Comparison of ENCODE assay signal across 17 mouse cellular contexts in genomic region chr11:82734227-82734626, GRCm38 (mm10). TPM values are rescaled to one million over a fixed set of nuclear protein-coding genes. Genes with fewer than 3 reads are reported as not detected.
A peak's percentile ranks its signal among the peaks of the same experiment; 100 is the strongest.
DNase-seq lines count a peak whose midpoint lies in the region; ATAC-seq and TF ChIP-seq lines count a peak whose summit lies in the region.
"Had no signal": no experiment of that assay in that cellular context is flagged by ENCODE, and none has a peak within 500 bp of the region (broad histone marks: within the 10 kb centered on the region; RNA-seq: fewer than 3 reads in every experiment).

No protein-coding gene starts in this region.

- no peaks in the 10 kb centered on the region for H3K4me1 ChIP-seq in heart, adult 2 months (ENCODE audit: control insufficient read depth, insufficient read depth, low read length)
- no peaks in the 10 kb centered on the region for H3K4me1 ChIP-seq in liver, postnatal 0 days (ENCODE audit: insufficient read depth)
- no peaks in the 10 kb centered on the region for H3K4me1 ChIP-seq in small intestine, adult 2 months (ENCODE audit: control insufficient read depth, insufficient read depth, insufficient read length, low read length)
- H3K4me1 ChIP-seq in midbrain, embryonic 14.5 days (ENCODE audit: control insufficient read depth, insufficient read depth, low read length), result no peaks in the 10 kb centered on the region
- H3K4me1 ChIP-seq: embryonic facial prominence, embryonic 10.5 days; forebrain, embryonic 15.5 days; limb, embryonic 13.5 days; midbrain, embryonic 12.5 days had no signal

- no peak overlapping the region for H3K4me2 ChIP-seq in liver, postnatal 0 days (ENCODE audit: low read depth, low read length)
- H3K4me2 ChIP-seq in midbrain, embryonic 14.5 days (ENCODE audit: low read length), result no peak overlapping the region
- H3K4me2 ChIP-seq: forebrain, embryonic 15.5 days; limb, embryonic 13.5 days; midbrain, embryonic 12.5 days had no signal

- ATAC-seq in liver, postnatal 0 days, result no peak
- ATAC-seq in midbrain, embryonic 14.5 days (ENCODE audit: low FRiP score, low TSS enrichment), result no peak
- ATAC-seq: forebrain, embryonic 15.5 days had no signal

- no peak for DNase-seq in heart, adult 2 months
- DNase-seq in heart, postnatal 25 days (ENCODE audit: low spot score), result no peak
- no peak for DNase-seq in liver, postnatal 0 days
- DNase-seq in liver (no peak), NIH3T3 (ENCODE audit: low read depth) (peak; percentile 7)
- no peak for DNase-seq in midbrain, embryonic 14.5 days
- DNase-seq in left cerebral cortex, postnatal 36 days (ENCODE audit: low spot score in 2 of 2), result no peak
- DNase-seq: cerebellum, postnatal 14 days; heart, postnatal 10 days had no signal

- TF ChIP-seq POLR2A in heart, adult 2 months (IDR thresholded peaks at IDR 0.05; ENCODE audit: insufficient read depth, low read depth, low read length), result no peak
- no peak for TF ChIP-seq POLR2A in small intestine, adult 2 months (IDR thresholded peaks at IDR 0.05; ENCODE audit: low read depth, low read length)

- no peaks in the 10 kb centered on the region for H3K36me3 ChIP-seq in heart, adult 2 months (ENCODE audit: control insufficient read depth, insufficient read depth, low read length)
- H3K36me3 ChIP-seq in liver, postnatal 0 days (replicated peaks; ENCODE audit: insufficient read depth, low read length), result no peaks in the 10 kb centered on the region
- no peaks in the 10 kb centered on the region for H3K36me3 ChIP-seq in small intestine, adult 2 months (ENCODE audit: control insufficient read depth, insufficient read depth, low read length)
- no peaks in the 10 kb centered on the region for H3K36me3 ChIP-seq in midbrain, embryonic 14.5 days (ENCODE audit: control insufficient read depth, insufficient read depth, low read length)
- H3K36me3 ChIP-seq: embryonic facial prominence, embryonic 10.5 days; forebrain, embryonic 15.5 days; limb, embryonic 13.5 days; midbrain, embryonic 12.5 days had no signal

- no peak overlapping the region for H3K9ac ChIP-seq in heart, adult 2 months (ENCODE audit: low read depth, low read length)
- H3K9ac ChIP-seq in liver, postnatal 0 days (replicated peaks), result no peak overlapping the region
- H3K9ac ChIP-seq in midbrain, embryonic 14.5 days (replicated peaks; ENCODE audit: low read length), result no peak overlapping the region
- H3K9ac ChIP-seq: forebrain, embryonic 15.5 days; limb, embryonic 13.5 days; midbrain, embryonic 12.5 days had no signal

- H3K27ac ChIP-seq in heart, adult 2 months, result no peak overlapping the region
- no peak overlapping the region for H3K27ac ChIP-seq in liver, postnatal 0 days (ENCODE audit: low read depth)
- H3K27ac ChIP-seq in small intestine, adult 2 months (ENCODE audit: insufficient read depth, low read depth, low read length), result no peak overlapping the region
- H3K27ac ChIP-seq in midbrain, embryonic 14.5 days (replicated peaks; ENCODE audit: low read depth, low read length), result no peak overlapping the region
- H3K27ac ChIP-seq: embryonic facial prominence, embryonic 10.5 days; forebrain, embryonic 15.5 days; limb, embryonic 13.5 days; macrophage; midbrain, embryonic 12.5 days had no signal

- no peaks in the 10 kb centered on the region for H3K79me2 ChIP-seq in heart, adult 2 months (replicated peaks; ENCODE audit: control insufficient read depth, insufficient read depth, low read length)

- no peaks in the 10 kb centered on the region for H3K9me3 ChIP-seq in liver, postnatal 0 days (ENCODE audit: low read length)
- H3K9me3 ChIP-seq in midbrain, embryonic 14.5 days (ENCODE audit: control insufficient read depth, low read length), result no peaks in the 10 kb centered on the region
- H3K9me3 ChIP-seq: embryonic facial prominence, embryonic 10.5 days; forebrain, embryonic 15.5 days; limb, embryonic 13.5 days; midbrain, embryonic 12.5 days had no signal

- intact Hi-C loops in heart, adult 2 months (cut with DNase I), result no loop called here
- intact Hi-C loops in heart, postnatal 25 days (cut with DNase I), result no loop called here
- intact Hi-C loops in left cerebral cortex, postnatal 36 days (cut with DNase I), result no loop called here

- peak; percentile 27 for TF ChIP-seq CTCF in heart, adult 2 months (IDR thresholded peaks at IDR 0.05)
- peak; percentile 47 for TF ChIP-seq CTCF in liver, postnatal 0 days (IDR thresholded peaks at IDR 0.05; ENCODE audit: low read depth)
- TF ChIP-seq CTCF in small intestine, adult 2 months (IDR thresholded peaks at IDR 0.05; ENCODE audit: extremely low read depth, insufficient read length, insufficient replicate concordance, low read depth, low read length), result peak; percentile 5; the same call in 1 of the 2 replicates

- no peak overlapping the region for H3K4me3 ChIP-seq in heart, adult 2 months
- no peak overlapping the region for H3K4me3 ChIP-seq in liver, postnatal 0 days (ENCODE audit: low read depth, low read length)
- H3K4me3 ChIP-seq in small intestine, adult 2 months (ENCODE audit: low read depth, low read length), result no peak overlapping the region
- no peak overlapping the region for H3K4me3 ChIP-seq in midbrain, embryonic 14.5 days (replicated peaks; ENCODE audit: low read depth, low read length)
- H3K4me3 ChIP-seq: embryonic facial prominence, embryonic 10.5 days; erythroblast, embryonic 14.5 days; forebrain, embryonic 15.5 days; limb, embryonic 13.5 days; midbrain, embryonic 12.5 days; myocyte had no signal

- TF ChIP-seq EP300 in heart, adult 2 months (IDR thresholded peaks at IDR 0.05; ENCODE audit: insufficient read depth, low read depth, low read length), result no peak
- no peak for TF ChIP-seq EP300 in liver, postnatal 0 days (IDR thresholded peaks at IDR 0.05; ENCODE audit: low read depth)

- no peaks in the 10 kb centered on the region for H3K27me3 ChIP-seq in heart, adult 2 months (ENCODE audit: control insufficient read depth, insufficient read depth, low read length)
- H3K27me3 ChIP-seq in liver, postnatal 0 days (ENCODE audit: insufficient read depth, low read length), result no peaks in the 10 kb centered on the region
- H3K27me3 ChIP-seq in small intestine, adult 2 months (ENCODE audit: control insufficient read depth, insufficient read depth, low read length), result no peaks in the 10 kb centered on the region
- H3K27me3 ChIP-seq in midbrain, embryonic 14.5 days (ENCODE audit: control insufficient read depth, insufficient read depth, low read length), result no peaks in the 10 kb centered on the region
- H3K27me3 ChIP-seq: forebrain, embryonic 15.5 days; limb, embryonic 13.5 days; midbrain, embryonic 12.5 days had no signal

RNA-seq across cellular contexts. Expression of gene Cct6b, which starts 29.9 kb away (rescaled TPM):
- total RNA-seq in heart, adult 2 months (2021), result under 1 TPM; 0.21 to 0.41 TPM
- polyA plus RNA-seq in heart, adult 2 months (2012; rRNA removed), result 0.21 TPM in 1 of 2 replicates, not detected in the other
- under 1 TPM; 0.20 to 0.26 TPM for total RNA-seq in heart, postnatal 25 days (2021)
- 0.28 and 0.32 TPM in 2 replicates for polyA plus RNA-seq in liver, postnatal 0 days (2015; fragmentation: Nextera tagmentation; extraction: Ambion mirVana)
- not detected in 2 replicates for polyA plus RNA-seq in small intestine, adult 2 months (2012; rRNA removed)
- 0.46 and 0.55 TPM in 2 replicates for polyA plus RNA-seq in midbrain, embryonic 14.5 days (2014; fragmentation: Nextera tagmentation; extraction: Ambion mirVana)
- total RNA-seq in left cerebral cortex, postnatal 36 days (2021), result under 1 TPM; 0.27 to 0.35 TPM

RNA-seq across cellular contexts. Expression of gene Zfp830, which starts 29.9 kb away (rescaled TPM):
- total RNA-seq in heart, adult 2 months (2021), result 10 to 100 TPM; 12.8 to 15.1 TPM
- 4.4 and 5.7 TPM in 2 replicates for polyA plus RNA-seq in heart, adult 2 months (2012; rRNA removed)
- 10 to 100 TPM; 13.9 to 15.4 TPM for total RNA-seq in heart, postnatal 25 days (2021)
- 11.8 and 11.9 TPM in 2 replicates for polyA plus RNA-seq in liver, postnatal 0 days (2015; fragmentation: Nextera tagmentation; extraction: Ambion mirVana)
- polyA plus RNA-seq in small intestine, adult 2 months (2012; rRNA removed), result 1.6 and 2.8 TPM in 2 replicates
- 24.2 and 26.9 TPM in 2 replicates for polyA plus RNA-seq in midbrain, embryonic 14.5 days (2014; fragmentation: Nextera tagmentation; extraction: Ambion mirVana)
- 10 to 100 TPM; 15.4 to 15.8 TPM for total RNA-seq in left cerebral cortex, postnatal 36 days (2021)

RNA-seq across cellular contexts. Expression of gene Lig3, which starts 46.7 kb away (rescaled TPM):
- total RNA-seq in heart, adult 2 months (2021), result 10 to 100 TPM; 14.4 to 20.0 TPM
- polyA plus RNA-seq in heart, adult 2 months (2012; rRNA removed), result 9.2 and 15.5 TPM in 2 replicates
- 10 to 100 TPM; 17.9 to 21.5 TPM for total RNA-seq in heart, postnatal 25 days (2021)
- polyA plus RNA-seq in liver, postnatal 0 days (2015; fragmentation: Nextera tagmentation; extraction: Ambion mirVana), result 4.8 TPM in 2 replicates
- polyA plus RNA-seq in small intestine, adult 2 months (2012; rRNA removed), result 4.3 and 6.3 TPM in 2 replicates
- 23.0 and 35.3 TPM in 2 replicates for polyA plus RNA-seq in midbrain, embryonic 14.5 days (2014; fragmentation: Nextera tagmentation; extraction: Ambion mirVana)
- total RNA-seq in left cerebral cortex, postnatal 36 days (2021), result 10 to 100 TPM; 18.6 to 24.9 TPM
